Mouse (Mus musculus): ENCODE measurements around the gene Etv1.
"Not testable (repeated sequence)": the region's sequence is repeated elsewhere in the genome, so short reads cannot be mapped to it uniquely, and the experiment has no call there.

Gene Etv1

GRCm38 (mm10) chr12:38816235-38816634 lies 37.1 kb downstream of the Etv1 start:
- no peak for DNase-seq (ENCODE audit: extremely low read depth, low read depth, low spot score)

- no peak for DNase-seq (ENCODE audit: extremely low read depth, low read depth, low spot score)
These were observed 39.1 kb downstream of the Etv1 start for GRCm38 (mm10) chr12:38818320-38818719.

- no peak for DNase-seq (ENCODE audit: extremely low read depth, low read depth, low spot score)
These were observed 41.5 kb downstream of the Etv1 start for GRCm38 (mm10) chr12:38820642-38821041.

GRCm38 (mm10) chr12:38824405-38824804 lies 45.2 kb downstream of the Etv1 start:
- no peak for DNase-seq (ENCODE audit: extremely low read depth, low read depth, low spot score)

- DNase-seq (ENCODE audit: extremely low read depth, low read depth, low spot score): no peak
These were observed 53.8 kb downstream of the Etv1 start for GRCm38 (mm10) chr12:38832981-38833380.

- no peak for DNase-seq (ENCODE audit: extremely low read depth, low read depth, low spot score)
These were observed 55.4 kb downstream of the Etv1 start for GRCm38 (mm10) chr12:38834581-38834980.

- not testable (repeated sequence) for DNase-seq (ENCODE audit: extremely low read depth, low read depth, low spot score)
These were observed 55.8 kb downstream of the Etv1 start for GRCm38 (mm10) chr12:38834986-38835385.

GRCm38 (mm10) chr12:38843801-38844295 lies 64.7 kb downstream of the Etv1 start:
- no peak for DNase-seq (ENCODE audit: extremely low read depth, low read depth, low spot score)

- no peak for DNase-seq (ENCODE audit: extremely low read depth, low read depth, low spot score)
These were observed 68.5 kb downstream of the Etv1 start for GRCm38 (mm10) chr12:38847500-38848261.

GRCm38 (mm10) chr12:38849994-38850393 lies 70.8 kb downstream of the Etv1 start:
- no peak for DNase-seq (ENCODE audit: extremely low read depth, low read depth, low spot score)

GRCm38 (mm10) chr12:38854274-38854673 lies 75.1 kb downstream of the Etv1 start:
- no peak for DNase-seq (ENCODE audit: extremely low read depth, low read depth, low spot score)

GRCm38 (mm10) chr12:38854751-38855150 lies 75.6 kb downstream of the Etv1 start:
- DNase-seq (ENCODE audit: extremely low read depth, low read depth, low spot score): no peak

GRCm38 (mm10) chr12:38859675-38860074 lies 80.5 kb downstream of the Etv1 start:
- no peak for DNase-seq (ENCODE audit: extremely low read depth, low read depth, low spot score)

- DNase-seq (ENCODE audit: extremely low read depth, low read depth, low spot score): no peak
These were observed 81.3 kb downstream of the Etv1 start for GRCm38 (mm10) chr12:38860168-38861115.

GRCm38 (mm10) chr12:38863395-38863794 lies 84.2 kb downstream of the Etv1 start:
- no peak for DNase-seq (ENCODE audit: extremely low read depth, low read depth, low spot score)

GRCm38 (mm10) chr12:38863982-38864828 lies 85.0 kb downstream of the Etv1 start:
- no peak for DNase-seq (ENCODE audit: extremely low read depth, low read depth, low spot score)

GRCm38 (mm10) chr12:38874470-38874995 lies 95.4 kb downstream of the Etv1 start:
- no peak for DNase-seq (ENCODE audit: extremely low read depth, low read depth, low spot score)

GRCm38 (mm10) chr12:38904516-38904915 lies 125.3 kb downstream of the Etv1 start:
- no peak for DNase-seq (ENCODE audit: extremely low read depth, low read depth, low spot score)

- no peak for DNase-seq (ENCODE audit: extremely low read depth, low read depth, low spot score)
These were observed 127.1 kb downstream of the Etv1 start for GRCm38 (mm10) chr12:38906314-38906713.

GRCm38 (mm10) chr12:38906812-38907211 lies 127.6 kb downstream of the Etv1 start:
- no peak for DNase-seq (ENCODE audit: extremely low read depth, low read depth, low spot score)

GRCm38 (mm10) chr12:38908947-38909346 lies 129.8 kb downstream of the Etv1 start:
- no peak for DNase-seq (ENCODE audit: extremely low read depth, low read depth, low spot score)
